Mouse (Mus musculus): ENCODE data around the gene Sipa1l2.

The Sipa1l2 gene

DNA sequence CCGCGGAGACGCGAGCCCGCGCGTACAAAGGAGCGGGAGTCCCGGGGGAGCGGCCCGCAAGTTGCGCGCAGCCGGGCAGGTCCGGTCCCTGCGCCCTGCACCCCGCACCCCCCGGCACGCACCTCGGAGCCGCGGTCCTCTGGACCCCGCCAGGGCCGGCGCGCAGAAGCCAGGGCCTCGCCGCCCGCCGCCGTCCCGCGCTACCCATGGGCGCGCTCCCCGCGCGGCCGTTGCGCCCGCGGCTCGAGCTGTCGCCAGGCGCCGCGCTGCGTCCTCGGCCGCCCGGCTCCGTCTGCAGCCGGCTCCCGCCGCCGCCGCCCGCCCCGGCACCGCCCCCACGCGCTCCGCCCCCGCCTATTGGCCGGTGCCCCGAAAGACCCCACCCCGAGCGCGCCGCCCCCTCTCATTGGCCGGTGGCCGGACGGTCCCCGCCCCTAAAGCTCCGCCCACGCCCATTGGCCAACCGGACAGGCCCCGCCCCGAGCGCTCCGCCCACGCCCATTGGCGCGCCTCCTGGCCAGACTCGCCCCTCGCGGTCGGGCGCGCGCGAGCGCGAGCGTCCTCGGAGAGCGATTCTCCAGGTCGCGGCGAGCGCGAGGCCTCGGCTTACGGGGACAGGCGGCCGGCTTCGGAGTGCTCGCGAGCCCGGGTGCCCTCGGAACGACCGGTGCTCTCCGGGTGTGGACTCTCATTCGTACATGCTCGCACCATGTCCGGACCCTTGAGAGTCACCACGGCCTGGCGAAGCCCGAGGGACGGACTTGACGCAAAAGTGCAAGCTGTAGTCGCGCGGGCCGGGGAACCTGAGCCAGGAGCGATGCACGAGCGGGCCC, at the start of gene Sipa1l2:
Gene Sipa1l2, minus strand, starts transcription at position 276 of the 833 bp plus-strand sequence.
- DNase-seq (ENCODE audit: low spot score in 2 of 2): peak; percentile 96 to 99

DNA sequence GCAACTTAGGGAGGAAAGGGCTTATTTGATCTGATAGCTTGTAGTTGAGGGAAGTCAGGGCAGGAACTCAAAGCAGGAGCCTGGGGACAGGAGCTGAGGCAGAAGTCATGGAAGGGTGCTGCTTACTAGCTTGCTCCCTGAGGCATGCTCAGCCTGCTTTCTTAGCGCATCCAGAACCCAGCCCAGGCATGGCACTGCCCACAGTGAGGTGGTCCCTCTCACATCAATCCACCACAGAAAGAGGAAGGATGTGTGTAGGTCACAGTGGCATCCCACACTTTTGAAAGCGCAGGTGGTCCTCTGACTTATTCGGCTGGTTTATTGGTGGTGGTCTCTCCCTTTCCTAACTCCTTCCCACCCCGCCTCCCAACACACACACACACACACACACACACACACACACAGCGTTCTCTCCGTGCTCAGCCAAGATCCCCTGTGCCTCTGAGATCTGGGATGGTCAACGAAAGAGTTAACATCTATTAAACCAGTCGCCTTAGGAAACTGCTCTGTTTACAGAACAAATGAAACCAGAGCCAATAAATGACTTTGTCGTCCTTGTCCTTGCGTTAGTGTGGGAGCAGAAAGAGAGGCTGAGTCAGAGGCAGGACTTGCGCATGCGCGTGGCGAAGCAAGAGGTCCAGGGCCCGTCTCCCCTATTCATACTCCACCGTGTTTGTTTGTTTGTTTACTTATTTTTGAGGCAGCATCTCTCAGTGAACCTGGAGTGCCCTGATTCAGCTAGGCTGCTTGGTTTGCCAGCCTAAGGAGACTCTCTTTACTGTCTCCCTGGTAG, 49.1 kb upstream of the Sipa1l2 start:
- DNase-seq (ENCODE audit: low spot score in 2 of 2): no peak

DNA sequence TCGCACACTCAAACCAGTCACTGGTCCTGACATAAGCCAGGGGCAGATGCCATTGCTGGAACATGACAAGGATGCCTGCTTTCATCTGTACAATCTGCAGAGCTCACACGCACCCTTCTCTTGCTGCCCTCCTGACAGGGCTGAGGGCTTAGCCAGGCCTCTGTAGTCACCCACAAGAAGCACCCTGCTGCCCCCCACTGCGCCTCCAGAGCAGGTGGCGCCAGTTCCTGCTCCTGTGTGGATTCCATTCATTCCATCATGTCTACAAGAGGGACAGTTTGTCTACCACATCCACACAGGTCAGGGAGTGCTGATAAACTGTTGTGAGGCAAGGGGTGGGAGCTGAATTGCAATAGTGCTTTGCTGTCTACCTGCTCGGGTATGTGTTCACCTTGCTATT, 47.3 kb upstream of the Sipa1l2 start:
- no peak for DNase-seq (ENCODE audit: low spot score in 2 of 2)

DNA sequence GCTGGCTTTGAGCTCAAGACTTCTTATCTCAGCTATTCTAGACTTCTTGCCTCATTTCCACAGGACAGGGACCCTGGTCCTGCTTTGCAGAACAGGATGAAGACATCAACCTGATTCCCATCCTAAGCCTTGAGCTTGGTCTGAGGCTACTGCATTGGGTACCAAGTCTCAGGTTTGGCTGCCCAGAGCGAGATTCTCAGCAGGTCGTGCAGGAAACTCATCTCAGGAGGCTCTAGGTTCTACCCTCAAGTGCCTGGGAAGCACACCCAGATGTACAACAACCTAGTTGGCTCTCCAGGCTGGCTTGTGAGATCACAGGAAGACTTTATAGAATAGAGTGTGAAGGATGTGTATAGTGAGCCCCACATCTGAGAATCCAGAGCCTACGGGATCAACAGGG, 46.4 kb upstream of the Sipa1l2 start:
- DNase-seq (ENCODE audit: low spot score in 2 of 2): no peak

DNA sequence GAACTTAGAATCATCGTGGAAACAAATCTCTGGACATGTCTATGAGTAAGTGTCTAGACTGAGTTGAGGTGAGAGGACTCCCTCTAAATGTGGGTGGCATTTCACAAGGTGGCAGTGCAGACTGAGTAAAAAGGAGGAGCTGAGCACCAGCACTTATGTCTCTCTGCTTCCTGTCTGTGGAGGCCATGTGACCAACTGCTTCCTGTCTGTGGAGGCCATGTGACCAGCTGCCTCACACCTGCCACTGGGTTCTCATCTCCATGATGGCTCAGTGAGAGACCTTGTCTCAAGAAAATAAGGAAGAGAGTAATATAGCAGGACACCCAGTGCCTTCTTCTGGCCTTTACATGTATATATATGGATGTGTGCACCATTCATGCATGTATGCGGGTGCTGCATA, 43.9 kb upstream of the Sipa1l2 start:
- no peak for DNase-seq (ENCODE audit: low spot score in 2 of 2)

DNA sequence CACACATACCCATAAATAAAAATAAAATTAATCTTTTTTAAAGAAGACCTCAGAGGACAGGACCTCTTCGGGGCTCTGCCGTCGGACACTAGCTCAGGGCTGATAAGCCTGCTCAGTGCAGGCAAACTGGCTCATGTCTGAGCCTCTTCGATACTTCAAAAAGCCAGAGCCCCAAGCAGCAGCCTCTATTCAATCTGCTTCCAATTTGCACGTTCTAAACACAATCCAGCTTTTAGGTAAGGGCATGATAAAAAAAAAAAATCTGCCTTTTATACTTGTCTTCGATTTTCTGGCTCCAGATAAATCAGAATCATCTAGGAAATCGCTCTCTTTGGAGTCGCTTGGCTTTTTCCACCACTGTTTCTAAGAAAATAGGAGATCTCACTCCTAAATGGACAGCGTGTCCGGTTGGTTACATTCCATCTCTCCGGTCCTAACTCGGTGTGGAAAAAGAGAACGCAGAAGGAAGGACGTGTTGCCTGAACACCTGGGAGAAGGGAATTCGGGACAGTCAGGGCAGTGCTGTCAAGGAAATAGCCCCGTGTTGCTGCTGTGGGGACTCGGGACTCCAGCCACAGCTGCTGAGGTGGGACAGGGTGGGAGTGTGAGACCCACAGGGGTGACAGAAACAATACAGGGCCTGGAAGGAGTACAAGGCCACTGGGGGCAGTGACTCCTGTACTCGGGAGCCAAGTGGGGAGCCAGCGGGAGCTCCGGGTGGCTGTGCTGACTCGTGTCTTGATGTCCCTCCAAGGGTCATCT, 42.4 kb upstream of the Sipa1l2 start:
- no peak for DNase-seq (ENCODE audit: low spot score in 2 of 2)

DNA sequence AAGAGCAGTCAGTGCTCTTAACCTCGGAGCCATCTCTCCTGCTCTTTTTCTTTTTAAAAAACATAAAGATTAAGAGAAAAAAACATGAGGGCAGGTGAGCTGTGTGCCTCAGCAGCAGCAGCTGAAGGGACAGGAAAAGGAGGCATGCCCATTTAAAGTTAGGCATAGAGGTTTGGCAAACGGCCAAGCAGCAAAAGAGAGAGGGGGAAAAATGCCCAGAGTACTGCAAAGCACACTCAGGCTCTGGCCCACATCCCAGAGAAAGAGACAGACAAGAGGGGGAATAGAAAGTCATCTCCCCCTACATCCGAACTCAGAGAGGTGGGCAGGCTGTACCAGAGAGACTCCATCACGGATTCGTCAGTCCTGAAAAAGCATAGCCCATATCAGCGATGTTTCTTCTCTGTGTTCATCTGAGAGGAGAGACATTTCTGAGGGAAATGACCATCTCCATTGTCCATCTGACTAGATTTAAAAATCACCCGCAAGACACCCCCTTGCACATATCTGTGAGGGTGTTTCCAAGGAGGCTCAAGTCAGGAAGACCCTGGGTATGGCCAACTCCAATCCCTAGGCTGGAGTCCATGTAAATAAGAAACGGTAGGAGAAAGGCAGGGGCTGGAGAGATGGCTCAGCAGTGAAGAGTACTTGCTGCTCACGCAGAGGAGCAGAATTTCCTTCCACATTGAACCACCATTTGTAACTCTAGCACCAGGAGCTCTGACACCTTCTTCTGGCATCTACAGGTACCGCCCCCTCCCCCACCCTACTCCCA, 41.6 kb upstream of the Sipa1l2 start:
- DNase-seq (ENCODE audit: low spot score in 2 of 2): no peak

DNA sequence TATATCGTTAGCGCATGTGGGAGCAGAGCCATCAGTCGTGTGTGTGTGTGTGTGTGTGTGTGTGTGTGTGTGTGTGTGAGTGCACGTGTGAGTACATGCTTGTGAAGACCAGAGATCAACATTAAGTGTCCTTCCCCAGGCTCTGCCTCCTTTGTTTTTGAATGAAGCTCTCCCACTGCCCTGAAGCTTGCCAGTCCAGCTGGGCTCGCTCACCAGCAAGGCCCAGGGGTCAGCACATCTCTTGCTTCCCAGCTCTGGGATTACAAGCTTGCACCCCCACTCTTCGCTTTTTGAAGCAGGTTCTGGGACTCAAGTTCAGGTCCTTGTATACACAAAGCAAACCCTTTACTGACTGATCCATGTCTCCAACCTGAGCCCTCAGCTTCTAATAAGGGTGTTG, 40.1 kb upstream of the Sipa1l2 start:
- no peak for DNase-seq (ENCODE audit: low spot score in 2 of 2)

DNA sequence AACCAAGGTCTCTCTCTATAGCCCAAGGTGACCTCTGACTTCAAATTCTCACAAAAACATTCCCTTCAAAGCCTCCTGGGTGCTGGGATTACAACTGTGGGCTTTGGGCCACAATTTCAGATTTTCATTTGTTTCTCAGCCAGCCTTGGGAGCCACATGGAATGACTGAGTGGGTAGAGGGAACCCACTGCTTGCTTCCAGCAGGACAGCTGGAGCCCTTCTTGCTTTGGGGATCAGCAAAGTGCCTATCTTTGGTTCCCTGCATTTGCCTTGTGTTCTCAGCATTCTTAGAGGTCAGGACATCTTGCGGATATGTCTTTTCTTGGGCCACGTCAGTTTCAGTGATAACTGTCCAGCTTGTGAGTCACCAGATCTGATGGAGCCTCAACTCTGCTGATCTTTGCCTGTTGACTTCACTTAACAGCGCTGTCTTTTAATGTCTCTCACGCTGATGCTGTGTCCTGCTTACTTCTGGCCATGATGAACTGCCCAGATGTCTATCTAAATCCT, 38.2 kb upstream of the Sipa1l2 start:
- DNase-seq (ENCODE audit: low spot score in 2 of 2): no peak

DNA sequence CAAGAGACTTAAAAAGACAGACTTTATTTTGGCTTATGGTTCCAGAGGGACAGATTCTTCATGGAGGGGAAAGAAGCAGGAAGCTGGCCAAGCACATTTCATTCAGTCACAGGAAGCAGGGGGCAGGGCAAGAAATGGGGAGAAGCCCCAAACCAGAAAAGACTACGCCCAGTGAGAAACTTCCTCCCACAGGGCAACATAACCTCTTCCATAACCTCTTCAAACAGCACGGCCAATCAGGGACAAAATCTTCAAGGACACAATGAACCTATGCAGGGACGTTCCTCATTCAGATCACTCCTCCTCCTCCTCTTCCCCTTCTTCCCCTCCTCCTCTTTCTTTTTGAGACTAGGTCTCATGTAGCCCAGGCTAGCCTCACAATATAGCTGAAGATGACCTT, 37.3 kb upstream of the Sipa1l2 start:
- DNase-seq (ENCODE audit: low spot score in 2 of 2): no peak

DNA sequence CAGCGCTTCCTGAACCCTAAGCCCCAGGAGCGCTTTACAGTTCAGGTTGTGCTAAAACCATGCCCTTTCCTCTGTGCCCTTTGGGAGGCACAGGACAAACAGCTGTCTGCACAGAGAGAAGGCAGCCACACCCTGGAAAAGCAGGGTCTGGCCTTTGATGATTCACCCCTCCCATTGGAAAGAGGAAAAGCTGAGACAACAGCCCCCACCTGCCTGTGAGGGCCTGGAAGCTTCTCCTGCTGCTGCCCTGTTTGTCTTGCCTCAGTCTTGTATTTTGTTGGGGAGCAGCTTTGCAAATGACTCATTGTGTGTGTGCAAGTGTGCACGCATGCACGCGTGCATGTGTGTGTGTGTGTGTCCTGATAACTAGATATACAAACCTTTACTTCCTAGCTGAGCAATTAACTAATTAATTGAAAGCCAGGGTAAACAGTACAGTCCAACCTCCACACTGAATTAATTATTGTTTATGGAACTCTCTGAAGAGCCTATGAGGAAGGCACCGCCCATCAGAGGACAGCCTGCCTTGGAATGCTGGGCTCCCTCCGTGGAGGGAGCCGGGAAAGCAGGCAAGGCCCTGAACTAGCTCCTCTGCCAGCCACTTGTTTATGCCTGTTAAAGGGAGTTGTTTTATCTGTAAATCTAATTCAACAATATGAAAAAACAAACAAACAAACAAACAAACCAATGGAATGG, 35.4 kb upstream of the Sipa1l2 start:
- no peak for DNase-seq (ENCODE audit: low spot score in 2 of 2)

DNA sequence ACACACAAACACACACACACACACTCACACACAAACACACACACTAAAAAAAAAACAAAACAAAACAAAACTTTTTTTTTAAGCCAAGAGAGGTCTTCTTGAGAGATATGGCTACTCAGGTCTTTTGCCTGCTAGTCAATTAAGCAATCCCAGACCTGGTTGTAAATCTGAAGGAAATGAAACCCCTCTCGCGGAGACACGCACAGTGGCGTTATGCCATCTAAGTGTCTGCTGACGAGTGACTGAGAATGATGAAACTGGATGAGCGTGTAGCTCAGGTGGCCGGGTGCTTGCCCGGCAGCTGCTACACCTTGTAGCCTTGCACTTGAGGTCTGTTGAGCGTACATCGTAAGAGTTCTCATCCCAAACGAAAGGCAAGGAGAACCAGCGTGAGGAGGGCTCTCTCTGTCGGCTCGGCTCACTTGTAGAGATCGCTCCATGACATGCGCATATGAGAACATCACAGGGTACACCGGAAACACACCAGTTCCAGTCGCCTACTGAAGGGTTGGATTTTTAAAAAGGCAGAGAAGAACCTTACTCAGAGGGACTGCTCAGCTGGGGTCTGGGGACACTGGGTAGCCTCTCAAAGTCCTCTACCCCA, 34.7 kb upstream of the Sipa1l2 start:
- DNase-seq (ENCODE audit: low spot score in 2 of 2): no peak

DNA sequence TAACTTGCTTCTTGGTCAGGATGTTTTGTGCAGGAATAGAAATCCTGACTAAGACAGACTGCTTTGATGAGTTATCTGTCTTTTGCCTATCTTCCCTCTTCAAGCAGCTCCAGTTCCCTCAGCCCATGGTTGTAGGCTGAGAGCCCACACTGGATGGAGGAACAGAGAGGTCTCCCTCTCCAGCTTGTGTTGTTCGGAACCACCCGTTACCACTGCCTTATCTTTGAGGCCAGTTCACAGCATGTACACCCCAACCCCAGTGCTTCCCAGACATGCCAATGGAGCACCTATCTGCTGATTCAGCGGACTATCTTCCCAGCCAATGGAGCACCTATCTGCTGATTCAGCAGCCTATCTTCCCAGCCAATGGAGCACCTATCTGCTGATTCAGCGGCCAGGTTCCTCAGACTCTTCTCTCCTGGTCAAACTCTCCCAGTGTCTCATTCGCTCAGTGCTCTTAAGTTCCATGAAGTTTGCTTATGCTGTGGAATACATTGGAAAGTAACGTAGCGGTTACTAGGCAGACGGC, 33.8 kb upstream of the Sipa1l2 start:
- no peak for DNase-seq (ENCODE audit: low spot score in 2 of 2)

DNA sequence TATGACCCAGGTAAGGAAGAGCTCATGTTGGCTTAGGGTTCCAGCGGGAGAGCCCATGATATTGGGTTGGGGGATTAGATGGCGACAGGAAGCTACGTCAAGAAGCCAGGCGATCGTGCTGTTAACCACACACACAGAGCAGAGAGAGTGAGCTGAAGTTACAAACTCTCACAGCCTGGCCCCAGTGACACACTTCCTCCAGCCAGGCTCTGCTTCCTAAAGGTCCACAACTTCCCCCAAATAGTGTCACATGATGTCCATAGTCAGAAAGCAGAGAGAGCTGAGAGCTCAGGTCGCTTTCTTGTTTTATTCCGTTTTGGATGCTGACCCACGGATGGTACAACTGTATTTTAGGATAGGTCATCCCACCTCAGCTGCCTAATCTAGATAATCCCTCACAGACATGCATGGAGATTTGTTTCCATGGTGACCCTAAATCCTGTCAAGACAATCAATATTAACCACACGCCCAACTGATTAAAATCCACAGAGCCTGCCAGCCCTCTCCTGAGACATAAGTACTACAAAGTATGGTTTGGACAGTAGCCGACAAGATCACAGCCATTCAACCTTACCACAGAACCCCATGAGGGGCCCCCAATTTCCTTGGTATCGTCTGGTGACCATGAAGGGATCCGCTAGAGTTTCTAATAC, 30.6 kb upstream of the Sipa1l2 start:
- no peak for DNase-seq (ENCODE audit: low spot score in 2 of 2)

DNA sequence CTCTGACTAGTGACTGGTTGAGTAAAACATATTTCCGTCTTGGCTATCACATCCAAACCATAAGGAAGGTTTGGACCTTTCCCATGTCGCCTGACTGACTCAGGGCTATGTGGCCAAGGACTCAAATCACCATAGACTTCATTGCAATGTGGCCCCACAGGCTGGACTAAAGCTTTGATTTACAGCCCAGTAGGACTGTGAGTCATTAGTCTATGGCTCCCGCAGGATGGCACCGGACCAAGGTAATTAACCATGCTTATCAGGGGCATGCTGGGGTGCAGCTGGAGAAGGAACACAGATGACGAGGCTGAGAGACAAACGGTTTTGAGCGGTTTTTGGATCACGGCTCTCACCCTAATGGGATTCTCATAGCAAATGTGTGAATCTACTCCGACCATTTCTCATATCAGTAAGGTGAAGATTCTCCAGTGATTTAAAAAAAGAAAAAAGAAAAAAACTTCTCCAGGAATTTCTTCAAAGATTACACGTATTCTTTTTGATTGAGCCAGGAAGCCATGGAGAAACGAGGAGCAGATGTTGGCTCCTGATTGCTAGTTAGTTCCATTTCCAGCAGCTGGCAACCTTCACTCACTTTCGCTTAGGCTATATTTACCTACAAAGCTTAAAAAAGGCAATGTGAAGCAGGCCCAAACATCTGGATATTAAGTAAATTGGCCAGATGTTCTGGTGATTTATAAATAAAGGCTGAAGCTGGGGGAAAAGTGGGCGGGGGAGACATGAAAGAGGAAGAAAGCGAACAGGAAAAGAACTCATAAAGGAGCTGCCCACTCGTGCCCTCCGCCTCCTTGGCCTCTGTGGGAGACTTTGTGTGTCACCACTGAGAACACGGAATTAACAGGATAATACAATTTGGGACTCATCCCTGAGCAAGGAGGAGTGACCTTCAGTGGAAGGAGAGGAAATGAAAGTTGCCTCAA, 26.2 kb upstream of the Sipa1l2 start:
- DNase-seq (ENCODE audit: low spot score in 2 of 2): no peak

DNA sequence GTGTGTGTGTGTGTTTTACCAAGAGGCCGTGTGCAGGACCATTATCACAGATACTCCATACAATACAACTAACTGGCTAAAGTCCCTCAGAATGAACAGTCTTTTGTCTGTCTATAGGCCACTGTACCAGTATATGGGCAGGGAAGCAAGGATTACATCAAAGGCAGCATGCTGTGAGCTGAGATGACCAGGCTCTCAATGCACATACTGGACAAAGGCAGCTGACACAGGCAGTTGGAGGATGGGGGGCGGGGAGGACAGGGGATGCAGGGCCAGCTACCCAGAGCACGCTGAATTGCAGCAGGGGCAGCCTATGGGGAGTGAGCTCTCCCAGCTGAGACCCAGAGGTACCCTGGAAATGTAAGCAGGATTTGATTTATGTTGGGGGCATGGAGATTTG, 20.8 kb upstream of the Sipa1l2 start:
- DNase-seq (ENCODE audit: low spot score in 2 of 2): no peak

DNA sequence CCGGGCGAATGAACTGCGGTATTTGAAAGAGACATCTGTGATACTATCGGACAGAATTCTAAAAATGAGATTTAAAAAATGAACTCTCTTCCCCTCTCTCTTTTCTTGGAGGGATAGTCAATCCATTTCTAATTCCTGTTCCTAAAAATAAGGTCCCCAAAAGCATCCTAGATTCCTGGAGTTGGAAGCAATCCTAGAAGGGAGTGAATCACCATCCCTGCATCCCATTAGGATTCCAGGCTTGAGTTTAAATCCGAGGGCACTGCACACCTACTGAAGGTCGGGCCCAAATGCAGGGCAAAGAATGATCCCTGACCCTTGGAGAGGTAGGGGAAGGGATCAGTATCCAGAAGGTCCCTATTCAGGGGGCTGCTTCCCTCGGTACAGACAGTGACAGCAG, 17.0 kb upstream of the Sipa1l2 start:
- no peak for DNase-seq (ENCODE audit: low spot score in 2 of 2)

DNA sequence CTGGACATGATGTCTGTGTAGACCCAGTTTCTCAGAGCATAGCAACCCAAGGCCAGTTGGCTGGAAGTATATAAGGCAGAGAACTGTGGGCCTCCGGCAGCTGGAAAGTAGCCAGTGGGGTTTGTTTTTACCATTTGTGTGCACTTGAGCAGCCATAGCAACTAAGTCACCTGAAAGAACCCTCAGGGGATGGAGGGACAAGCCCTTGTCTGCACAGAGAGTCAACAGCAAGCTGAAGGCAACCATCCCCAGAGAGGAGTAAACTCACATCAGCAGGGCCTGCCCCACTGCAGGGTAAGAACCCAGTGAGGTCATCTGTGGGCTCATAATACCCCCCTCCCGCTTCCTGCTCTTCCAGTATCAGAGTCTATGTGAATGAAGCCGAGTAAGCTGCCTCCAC, 14.7 kb upstream of the Sipa1l2 start:
- no peak for DNase-seq (ENCODE audit: low spot score in 2 of 2)

Data from thymus, postnatal 10 days (tissue).